Mouse (Mus musculus) right cerebral cortex, postnatal 14 days (tissue): ENCODE measurements around the gene Dusp19.
A peak's percentile ranks its signal among the peaks of the same experiment; 100 is the strongest.

Experiments used
- DNase-seq: peaks from one replicate; pipeline ENCODE4 v3.0.0; 2022

The Dusp19 gene

DNA sequence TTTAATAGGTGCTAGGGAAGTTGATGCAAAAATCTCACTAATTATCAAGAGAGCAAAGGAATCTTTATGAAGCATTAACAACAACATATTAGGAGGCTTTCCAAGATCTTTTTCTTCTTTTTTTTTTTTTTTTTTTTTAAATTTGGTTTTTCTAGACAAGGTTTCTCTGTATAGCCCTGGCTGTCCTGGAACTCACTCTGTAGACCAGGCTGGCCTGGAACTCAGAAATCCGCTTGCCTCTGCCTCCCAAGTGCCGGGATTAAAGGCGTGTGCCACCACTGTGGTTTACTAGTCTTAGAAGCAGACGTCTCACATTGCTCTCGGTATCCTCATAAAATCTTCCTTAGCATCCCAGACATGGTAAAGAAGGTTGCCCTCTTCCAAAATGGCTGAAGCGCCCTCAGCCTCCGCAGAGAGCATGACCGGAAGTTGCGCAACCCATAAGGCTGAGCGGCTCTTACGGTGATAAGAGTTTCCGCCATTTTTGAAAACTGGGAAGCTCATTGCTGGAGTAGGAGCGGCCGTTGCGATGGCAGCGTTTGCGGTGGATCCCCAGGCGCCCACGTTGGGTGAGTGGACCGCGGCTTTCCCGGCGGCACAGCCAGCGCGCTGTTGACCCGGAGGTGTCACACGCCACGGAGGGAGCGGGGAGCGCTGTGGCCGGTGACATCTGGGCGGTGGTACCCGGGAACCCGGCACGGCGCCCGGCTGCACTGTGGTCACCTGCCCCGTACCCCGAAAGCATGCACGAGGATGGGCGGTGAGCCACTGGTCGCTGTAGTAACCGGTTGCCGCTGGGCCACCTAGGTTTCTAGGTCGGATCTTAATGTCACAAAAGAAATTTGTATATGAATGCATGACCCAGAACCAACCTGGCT, 21.8 kb downstream of the Dusp19 start:
- DNase-seq = peak; percentile 88

- DNase-seq = no peak
Observed at GRCm38 (mm10) chr2:80639398-80639797, 22.6 kb downstream of the Dusp19 start.

GRCm38 (mm10) chr2:80639864-80640263, 23.0 kb downstream of the Dusp19 start:
- no peak for DNase-seq

GRCm38 (mm10) chr2:80661414-80661813, 44.6 kb downstream of the Dusp19 start:
- DNase-seq = no peak

DNA sequence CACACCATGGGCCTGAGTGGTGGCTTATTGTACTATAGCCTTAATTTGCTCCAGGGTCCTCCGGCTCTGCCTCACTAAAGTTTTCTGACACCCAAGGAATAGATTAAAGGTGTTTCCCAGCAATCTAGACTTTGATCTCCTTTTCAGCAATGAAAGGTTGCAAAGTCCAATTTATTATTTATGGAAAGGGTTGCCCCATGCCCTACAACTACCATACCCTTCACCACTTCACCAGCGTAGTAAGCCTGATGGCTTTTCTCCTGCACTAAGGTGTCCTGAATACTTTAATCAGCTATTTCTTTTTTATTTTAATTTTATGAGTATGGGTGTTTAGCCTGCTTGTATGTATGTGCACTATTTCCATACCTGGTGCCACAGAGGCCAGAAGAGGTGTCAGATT, 45.8 kb downstream of the Dusp19 start:
- DNase-seq = no peak

GRCm38 (mm10) chr2:80667396-80667964, 50.6 kb downstream of the Dusp19 start:
- DNase-seq = no peak

- peak; percentile 14 for DNase-seq
Observed at GRCm38 (mm10) chr2:80669868-80670666, 53.2 kb downstream of the Dusp19 start.

DNA sequence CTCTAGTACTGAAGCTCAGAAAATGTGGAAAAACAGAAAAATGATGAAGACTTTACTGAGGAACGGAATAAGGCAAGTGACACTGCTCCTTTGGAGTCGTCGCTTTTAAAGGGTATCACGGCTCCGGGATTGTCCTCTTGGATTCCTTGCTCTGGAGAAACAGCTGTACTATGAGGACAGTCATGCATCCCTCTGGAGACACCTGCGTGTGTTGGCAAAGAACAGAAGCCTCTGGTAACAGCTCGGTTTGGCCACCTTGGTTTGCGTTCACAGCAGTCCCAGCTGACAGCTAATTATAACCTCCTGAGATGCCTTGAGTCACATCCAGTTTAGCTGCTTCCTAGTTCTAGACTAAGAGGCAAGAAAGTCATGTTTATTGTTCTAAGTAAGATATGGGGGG, 62.0 kb downstream of the Dusp19 start:
- DNase-seq = no peak
